Mouse (Mus musculus): ENCODE measurements around the gene Zcchc2. TPM values are rescaled to one million over a fixed set of nuclear protein-coding genes. Genes with fewer than 3 reads are reported as not detected.

The Zcchc2 gene
- polyA plus RNA-seq (2021; fragmentation: Nextera tagmentation) = 2.6 and 2.9 TPM in 2 replicates
- long read RNA-seq, experiment 1, partial matches to known transcripts = 2 of 9 reads
- long read RNA-seq, experiment 1, other reads (novel, unspliced or antisense) = 7 of 9 reads
- long read RNA-seq, experiment 2, partial matches to known transcripts = 2 of 6 reads
- long read RNA-seq, experiment 2, other reads (novel, unspliced or antisense) = 4 of 6 reads

DNA sequence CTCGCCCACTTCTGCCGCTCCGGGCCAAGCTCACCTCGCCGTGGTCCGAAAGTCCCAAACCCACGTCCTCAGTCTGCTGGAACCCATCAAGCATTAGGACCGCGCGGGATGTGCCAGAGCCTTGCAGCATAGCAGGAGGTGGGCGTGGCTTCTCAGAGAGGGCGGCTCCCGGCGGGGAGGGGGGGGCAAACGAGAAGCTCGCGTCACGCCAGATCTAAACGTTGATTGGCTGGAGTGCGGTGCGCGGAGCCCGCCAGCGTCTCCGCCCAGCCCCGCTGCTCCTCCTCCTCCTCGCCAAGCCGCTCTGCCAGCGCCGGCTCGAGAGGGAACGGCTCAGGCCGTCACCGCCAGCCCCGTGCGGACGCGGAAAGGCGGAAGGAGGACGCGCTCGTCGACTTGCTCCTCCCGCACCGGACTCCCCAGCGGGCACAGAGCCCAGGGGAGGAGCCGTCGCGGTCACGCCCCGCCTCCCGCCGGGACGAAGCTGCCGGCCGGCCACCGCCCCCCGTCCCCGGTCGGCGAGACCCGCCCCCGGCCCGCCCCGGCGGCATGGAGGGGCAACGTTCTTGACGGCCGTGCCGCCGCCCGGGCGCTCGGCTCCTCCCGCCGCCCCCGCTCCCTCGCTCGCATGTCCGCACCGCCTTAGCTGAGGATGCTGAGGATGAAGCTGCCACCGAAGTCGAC is at the start of gene Zcchc2:
Zcchc2 (plus strand) TSS at position 269 of the 684 bp plus-strand sequence.

Other genes starting within 250 kb of the Zcchc2 start
- gene Tnfrsf11a, start 209.7 kb upstream of the Zcchc2 start, polyA plus RNA-seq (2021; fragmentation: Nextera tagmentation) = 0.39 and 1.6 TPM in 2 replicates
- gene Phlpp1, start 181.3 kb downstream of the Zcchc2 start, polyA plus RNA-seq (2021; fragmentation: Nextera tagmentation) = 7.1 and 8.8 TPM in 2 replicates